Mouse (Mus musculus) embryo, embryonic 10 days (tissue): ENCODE measurements around the gene Micu1.
A peak's percentile ranks its signal among the peaks of the same experiment; 100 is the strongest.

Experiments
- DNase-seq: peaks from one replicate; pipeline ENCODE4 v3.0.0-alpha.2; 2015; ENCODE audit warnings: low spot score

The Micu1 gene

DNA sequence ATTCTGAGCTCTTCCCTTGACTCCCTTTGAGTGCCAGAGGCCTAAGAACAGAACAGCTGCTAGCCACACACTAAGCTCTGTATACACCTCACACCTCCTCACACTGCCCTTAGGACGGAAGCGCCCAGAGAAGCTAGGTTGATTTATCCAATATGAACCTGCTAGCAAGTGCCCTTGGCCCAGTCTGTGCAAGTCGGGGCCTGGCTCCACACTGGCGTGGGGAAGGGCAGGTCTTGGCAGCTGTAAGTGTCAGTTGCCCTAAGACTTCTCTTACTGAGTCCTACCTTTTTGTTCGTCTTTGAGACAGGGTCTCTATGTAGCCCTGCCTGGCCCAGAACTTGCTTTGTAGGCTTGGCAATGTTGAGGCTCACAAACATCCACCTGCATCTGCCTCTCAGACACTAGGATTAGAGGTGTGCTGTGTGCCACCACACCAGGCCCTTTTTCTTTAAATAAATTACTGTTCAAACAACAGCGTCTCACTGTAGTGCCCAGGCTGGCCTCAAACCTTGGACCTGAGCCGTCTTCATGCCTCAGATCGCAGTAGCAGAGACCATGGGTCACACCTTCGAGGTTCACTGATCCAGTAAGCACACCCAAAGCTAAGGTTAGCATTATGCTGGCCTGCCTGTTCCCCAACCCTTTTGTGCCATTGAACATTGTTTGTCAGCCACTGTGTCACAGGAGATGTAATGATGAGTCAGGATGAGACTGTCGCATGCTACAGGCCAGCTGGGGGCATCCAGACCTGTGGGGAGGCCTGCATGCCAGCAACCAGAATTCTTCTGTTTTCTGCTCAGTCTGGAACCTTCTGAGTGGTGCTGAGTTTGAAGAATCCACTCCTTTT is 182.3 kb downstream of the Micu1 start:
- DNase-seq, result no peak

DNA sequence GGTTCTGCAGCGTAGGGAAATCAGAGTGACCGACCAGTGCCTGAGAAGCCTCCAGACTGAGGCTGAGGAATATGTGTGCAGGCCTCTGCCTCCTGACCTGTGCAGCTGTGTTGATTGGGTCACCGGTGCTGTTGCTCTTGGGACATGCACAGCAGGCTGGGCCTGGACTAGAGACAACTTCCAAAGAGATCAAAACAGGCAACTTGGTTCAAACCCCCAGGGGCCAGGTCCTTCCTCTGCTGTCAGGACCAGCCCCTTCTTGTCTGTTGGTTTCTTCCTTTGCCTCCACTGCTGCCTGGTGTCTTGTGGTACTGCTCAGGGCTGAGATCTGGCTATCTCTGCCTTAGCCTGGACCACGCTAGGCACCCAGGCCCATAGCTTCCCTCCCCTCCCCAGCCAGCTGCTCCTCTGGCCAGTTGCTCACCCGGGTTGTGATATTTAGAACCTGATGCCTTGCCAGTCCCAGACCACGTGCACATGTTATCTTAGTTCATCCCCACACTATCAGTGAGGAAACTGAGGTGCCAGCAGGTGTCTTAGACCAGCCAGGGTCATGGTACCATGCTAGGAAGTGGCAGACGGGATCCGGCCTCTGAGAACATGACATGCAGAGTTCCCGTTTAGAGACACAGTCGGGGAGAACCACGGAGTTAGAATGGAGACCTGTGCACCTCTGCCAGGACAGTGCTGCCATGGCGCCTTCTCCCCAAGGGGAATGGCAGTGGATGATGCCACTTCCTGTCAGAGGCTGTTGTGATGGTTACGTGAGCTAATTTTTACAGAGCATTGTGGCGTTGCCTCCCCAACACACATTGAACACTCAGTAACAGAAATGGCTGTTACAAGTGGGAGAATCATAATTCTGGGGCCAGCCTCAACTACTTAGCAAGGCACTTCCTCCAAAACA is 183.2 kb downstream of the Micu1 start:
- DNase-seq, result no peak

DNA sequence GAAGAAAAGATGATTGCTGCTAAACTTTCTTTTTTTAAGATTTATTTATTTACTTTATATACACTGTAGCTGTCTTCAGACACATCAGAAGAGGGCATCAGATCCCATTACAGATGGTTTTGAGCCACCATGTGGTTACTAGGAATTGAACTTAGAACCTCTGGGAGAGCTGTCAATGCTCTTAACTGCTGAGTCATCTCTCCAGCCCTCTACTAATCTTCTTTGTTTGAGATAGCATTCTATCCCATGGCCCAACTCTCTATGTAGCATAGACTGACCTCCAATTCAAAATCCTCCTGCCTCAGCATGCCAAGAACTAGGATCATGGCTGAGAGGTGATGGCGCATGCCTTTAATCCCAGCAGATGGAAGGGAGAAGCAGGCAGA is 183.8 kb downstream of the Micu1 start:
- DNase-seq, result no peak

DNA sequence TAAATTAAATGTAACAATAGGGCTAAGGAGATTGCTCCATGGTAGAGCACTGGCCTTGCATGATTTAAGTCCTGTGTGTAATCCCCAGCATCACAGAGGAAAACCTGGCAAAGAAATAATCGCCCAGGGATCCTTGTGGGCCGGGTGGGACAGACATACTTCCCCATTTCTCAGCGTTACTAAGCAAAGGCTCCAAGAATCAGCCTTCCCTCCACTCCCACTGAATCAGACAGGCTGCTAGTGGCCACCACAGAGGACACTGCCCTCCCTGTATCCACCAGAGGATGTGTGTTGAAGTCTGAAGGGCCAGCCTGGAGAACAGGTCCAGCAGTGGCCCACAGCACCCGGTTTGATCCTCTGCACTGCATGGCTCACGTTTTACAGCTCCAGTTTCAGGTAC is 185.2 kb downstream of the Micu1 start:
- no peak for DNase-seq

DNA sequence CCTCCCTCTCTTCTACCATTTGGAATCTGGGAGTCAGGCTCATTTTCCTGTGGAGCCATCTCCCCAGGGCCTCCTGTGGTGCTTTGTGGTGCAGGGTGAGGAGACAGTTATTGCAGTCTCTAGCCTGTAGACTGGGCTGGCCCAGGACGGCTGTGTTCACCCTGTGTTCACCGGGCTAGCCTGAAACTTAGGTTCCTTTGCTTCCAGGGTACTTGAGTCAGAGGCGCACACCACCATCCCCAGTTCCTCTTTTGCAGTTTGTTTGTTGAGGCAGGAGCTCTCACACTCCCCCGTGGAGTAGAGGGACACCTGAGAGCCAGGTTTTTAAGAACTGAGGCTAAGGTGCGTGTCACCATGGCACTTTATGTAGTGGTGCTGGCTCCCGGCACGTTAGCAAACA is 187.1 kb downstream of the Micu1 start:
- no peak for DNase-seq

DNA sequence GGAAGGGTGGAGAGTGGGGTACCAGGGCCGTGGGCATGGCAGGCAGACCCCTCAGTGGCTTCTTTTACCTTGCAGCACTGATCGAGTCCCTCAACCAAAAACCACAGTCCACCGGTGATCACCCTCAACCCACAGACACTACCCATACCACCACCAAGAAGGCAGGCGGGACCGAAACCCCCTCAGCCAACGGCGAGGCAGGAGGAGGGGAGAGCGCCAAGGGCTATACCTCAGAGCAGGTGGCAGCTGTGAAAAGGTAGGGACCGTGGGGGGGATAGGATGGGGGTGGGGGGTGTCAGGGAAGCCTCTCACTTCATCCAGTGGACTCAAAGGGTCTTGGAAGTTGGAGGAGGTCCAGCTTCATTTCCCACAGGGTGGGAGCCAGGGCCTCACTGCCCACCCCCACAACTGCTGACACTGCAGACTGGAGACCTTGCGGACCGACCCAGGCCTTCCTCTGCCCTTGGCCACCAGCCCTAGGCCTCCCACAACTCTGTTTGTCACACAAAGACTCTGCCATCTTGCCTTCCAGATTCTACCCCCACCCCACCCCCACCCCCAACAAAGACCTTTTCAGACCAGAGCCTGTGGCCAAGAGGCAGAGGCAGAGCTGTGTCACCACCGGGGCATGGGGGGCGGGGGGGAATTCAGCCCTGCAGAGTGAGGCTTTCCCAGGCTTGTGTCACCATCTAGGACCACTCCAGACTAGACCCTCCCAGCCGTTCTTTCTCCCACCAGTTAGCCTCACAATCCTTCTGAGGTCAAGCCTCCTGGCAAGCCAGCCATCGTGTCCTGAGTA is 187.9 kb downstream of the Micu1 start:
- no peak for DNase-seq

DNA sequence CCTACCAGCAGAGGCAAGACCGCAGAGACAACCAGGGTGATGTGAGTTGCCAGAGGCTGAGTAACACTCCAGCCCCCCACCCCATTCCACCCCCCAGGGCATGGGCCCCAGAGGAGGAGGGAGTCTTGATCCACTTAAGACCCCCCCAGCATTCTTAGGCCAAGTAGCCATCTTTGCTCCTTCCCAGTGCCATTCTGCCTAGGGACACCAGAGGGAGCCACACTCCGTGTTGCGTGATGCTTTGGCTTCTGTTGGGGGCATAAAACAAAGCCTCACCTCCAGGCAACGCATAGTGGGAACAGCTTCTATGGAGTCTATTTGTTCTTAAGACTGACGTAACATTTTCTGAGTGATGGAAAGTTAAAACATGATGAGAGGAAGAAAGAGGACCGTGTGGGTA is 190.7 kb downstream of the Micu1 start:
- peak; percentile 87 for DNase-seq

DNA sequence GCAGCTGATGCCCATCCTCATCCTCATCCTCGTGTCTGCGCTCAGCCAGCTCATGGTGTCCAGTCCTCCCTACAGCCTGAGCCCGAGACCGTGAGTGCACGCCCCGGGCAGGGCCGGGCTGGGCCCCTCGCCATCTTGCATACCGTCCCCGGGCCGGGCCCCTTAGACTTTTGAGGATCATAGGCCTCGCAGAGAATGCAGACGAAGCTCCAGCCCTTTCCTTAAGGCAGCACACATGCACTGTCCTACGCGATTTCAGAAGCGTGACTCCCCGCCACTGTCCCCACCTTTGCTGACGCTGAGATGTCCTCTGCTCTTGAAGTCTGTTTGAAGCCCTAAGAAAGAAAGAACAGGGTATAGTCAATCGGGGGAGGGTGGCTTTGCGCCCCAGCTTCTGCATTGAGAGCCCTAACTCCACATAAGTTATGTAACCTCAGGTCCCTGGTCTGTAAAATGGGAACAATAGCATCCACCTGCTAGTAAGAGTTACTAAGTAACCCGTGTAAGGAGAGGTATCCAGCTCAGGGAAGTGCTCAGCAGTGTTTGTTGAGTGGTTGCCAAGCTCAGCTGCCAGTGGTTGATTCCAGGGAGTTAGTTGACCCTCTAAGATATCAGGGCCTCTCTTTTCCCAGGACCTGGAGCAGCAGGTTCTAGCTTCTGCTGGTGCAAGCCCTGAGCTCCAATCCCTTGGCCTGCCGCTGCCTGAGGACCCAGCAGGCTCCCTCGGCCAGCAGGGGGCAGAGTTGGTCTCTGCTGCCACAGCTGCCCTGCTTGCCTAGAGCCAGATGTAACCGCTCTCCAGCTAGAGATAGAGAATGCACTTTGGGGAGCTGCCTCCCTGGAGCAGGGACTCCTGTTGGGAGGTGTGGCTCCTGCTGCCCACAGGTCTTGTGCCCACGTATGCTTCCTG is 192.2 kb downstream of the Micu1 start:
- DNase-seq, result peak; percentile 91

DNA sequence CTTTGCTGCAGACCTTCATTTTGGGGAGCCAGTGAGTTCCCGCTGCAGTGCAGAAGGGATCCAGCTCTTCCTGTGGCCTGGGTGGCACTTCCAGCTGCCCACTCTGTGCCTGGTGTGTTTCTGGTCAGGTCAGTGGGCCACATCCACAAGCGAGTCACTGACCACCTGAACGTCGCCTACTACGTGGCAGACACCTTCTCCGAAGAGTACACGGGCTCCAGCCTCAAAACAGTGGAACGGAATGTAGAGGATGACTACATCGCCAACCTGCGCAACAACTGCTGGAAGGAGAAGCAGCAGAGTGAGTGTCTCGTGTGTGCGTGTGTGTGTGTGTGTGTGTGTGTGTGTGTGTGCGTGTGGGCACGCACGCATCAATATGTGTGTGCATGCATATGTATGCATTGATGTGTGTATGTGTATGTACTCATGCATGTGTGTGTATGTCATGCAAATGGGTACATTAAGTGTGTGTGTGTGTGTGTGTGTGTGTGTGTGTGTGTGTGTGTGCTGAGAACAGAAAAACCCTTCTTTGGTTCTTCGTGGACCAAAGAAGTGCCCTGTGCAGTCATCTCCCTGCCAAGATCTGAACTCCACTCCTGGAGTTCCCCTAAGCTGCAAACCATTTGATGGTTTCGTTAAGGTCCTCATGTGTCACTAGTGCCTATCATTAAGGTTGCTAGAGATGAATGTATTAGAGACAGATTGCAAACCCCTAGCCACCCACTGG is 193.3 kb downstream of the Micu1 start:
- DNase-seq, result no peak

DNA sequence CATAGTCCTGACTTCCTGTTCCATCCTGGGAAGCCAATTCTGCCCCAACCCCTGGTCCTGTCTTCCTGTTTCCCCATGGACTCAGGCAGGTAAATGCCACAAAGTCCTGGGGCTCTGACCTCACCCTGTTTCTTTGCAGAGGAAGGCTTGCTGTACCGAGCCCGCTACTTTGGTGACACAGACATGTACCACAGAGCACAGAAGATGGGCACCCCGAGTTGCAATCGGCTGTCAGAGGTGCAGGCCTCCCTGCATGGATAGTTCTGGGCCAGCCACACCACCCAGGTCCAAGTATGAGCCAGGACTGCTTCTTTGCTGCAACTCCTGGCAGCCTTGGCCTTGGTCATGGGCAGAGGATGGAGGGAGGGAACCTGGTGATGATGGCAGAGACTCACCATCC is 193.9 kb downstream of the Micu1 start:
- no peak for DNase-seq

DNA sequence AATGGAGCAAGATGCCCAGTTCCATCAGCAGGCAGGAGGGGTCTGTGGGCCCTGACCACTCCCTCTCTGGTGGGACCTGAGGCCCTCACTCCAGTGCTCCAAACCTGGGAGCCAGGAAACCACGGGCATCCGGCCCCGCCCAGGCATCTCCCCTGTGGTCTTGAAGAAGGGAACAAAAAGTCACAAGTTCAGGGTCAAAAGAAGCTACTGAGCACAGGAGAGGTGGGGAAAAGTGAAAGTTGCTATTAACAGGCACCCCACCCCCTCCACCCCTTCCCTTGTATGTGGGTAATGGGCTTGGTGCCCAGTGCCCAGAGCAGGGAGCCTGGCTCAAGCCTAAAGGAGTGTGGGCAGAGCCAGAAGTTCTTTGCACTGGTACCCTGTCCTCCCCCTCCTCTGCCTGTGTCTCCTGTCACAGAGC is 194.6 kb downstream of the Micu1 start:
- no peak for DNase-seq

DNA sequence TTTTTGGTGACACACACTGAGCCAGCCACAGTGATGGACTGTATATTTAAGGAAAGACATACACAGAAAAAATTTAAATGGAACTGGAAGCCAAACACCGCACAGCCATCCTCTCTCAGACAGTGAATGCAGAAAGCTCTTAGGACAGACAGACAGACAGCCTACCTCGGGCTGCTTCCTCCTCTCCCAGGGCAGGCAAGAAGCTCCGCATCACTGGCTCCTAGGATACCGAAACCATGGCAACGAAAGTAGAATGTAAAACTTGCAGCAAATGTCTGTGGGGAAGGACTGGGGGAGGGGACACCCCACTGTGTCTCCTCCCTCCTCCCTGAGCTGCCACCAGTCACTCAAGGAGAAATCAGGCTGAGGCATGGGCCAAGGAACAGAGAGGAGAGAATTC is 195.2 kb downstream of the Micu1 start:
- DNase-seq, result peak; percentile 89

DNA sequence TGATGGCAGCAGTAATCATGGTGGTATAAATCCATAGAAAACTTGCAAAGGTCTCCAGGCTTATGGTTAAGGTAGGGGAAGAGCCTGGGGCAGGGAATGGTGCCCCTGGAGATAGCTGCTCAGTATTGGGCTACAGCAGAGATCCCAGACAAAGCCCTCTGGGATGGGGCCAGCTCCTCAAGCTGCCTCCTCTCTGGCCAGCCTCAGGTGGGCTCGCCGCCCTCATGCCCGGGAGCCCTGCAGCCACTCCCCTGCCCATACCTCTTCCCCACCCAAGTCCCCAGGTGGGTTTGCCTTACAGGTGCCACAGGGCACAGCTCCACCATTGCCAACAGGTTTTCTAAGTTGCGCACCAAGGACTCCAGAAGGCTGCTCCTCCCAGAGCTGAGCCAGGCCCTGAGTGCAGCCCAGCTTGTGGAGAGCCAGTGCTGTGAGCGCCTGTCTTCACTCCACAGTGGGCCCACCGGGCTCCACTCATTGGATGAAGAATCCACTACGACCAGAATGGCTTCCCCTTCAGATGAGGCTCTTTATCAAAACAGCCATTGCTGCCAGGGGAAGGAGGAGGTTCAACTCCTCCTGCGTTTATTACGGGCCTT is 196.0 kb downstream of the Micu1 start:
- no peak for DNase-seq

DNA sequence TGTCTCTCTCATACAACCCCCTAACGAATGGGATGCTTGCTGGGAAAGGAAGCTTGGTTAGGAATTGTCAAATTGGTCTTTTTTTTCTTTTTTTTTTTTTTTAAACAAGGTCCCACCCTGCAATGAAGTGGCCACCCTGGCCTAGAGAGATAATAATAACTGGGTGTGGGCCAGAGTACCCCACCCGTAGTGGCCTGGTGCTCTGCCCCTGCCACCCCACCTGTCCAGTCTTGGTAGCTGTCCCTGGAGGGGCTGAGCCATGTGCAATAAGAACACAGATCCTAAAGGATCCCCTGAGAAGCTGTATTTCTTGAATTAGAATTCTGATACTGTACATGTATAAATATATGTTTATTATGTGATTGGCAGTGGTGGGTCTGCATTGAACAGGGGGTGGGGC is 196.7 kb downstream of the Micu1 start:
- no peak for DNase-seq

DNA sequence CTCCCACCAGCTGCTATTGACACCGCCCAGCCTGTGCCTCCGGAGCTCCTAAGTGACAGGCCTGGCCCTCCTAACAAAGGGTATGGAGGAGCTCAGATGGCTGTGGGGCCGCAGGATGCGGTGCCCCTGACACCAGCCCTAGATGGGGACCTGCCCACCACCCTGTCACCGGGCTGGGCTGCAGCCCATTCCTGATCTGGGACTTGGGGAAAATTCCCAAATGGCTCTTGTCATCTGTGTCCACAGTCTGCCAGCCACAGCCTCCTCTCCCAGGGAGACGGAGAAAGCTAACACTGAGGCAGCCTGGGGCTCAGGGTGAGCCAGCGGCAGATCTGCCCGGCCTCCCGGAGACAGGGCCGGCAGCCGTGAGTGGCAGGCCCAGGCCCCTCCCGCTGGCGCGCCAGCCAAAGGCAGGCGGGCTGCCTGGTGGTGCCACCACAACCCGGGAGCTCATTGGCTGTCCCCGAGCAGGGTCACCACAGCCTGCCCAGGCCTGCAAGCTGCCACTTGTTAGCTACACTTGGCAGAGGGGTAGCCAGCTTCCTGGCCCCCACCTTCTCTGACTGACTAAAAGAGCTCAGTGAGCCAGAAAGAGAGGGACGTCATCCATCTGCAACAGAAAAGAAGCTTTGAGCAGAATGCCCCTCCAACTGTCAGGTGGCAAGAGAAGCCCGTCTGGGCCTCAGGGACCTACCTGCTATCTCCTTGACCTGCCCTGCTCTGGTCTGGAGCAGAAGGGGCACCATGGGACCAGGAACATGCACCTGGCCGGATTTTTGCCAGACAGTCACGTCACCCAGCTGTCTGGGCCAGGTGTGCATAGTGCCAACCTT is 197.3 kb downstream of the Micu1 start:
- DNase-seq, result peak; percentile 91

DNA sequence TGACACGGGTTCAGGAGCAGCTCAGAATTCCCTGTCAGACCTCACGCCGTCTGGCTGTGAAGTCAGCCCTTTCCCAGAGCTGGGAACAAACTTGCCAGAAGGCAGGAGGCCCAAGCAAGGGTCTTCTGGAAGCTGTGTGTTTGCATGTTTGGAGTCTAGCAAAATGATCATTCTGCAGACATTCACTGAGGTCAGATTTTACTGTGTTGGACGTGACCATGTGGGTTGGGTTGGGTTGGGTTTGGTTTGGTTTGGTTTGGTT is 197.8 kb downstream of the Micu1 start:
- DNase-seq, result no peak

DNA sequence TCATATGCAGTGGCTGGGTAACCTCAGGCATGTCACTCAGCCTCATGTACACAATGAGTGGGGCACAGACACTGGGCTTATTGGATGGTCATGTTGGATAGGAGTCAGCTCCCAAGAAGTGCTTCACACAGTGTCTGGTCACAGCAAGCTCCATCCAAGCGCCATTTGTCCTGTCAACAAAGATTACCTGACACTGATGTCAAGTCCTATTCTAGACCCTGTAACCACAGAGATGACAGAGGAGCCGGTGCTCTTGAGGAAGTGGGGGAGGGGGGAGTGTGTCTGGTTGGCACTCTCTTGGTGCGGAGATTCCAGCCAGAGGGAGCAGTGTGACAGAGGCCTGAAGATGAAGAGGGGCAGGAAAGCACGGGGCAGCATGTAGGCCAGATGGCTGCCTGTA is 198.7 kb downstream of the Micu1 start:
- DNase-seq, result no peak

DNA sequence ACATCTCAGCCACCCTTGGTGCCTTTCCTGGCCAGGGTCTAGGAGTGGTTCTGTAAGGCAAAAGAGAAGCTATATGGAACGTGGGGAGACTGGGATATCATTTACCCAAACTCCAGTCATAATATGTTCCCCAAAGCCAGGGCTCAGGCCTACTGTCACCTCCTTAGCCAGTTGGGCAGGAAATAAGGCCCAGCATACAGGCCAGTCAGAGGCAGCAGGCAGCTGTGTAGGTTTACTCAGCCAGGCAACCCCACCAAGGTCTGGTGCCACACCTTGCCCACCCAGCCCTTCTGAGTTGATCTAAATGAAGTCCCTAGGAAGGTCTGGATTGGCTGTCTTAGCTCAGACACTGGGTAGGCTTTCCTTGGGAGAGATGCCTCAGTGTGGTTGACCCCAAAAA is 199.2 kb downstream of the Micu1 start:
- DNase-seq, result no peak

DNA sequence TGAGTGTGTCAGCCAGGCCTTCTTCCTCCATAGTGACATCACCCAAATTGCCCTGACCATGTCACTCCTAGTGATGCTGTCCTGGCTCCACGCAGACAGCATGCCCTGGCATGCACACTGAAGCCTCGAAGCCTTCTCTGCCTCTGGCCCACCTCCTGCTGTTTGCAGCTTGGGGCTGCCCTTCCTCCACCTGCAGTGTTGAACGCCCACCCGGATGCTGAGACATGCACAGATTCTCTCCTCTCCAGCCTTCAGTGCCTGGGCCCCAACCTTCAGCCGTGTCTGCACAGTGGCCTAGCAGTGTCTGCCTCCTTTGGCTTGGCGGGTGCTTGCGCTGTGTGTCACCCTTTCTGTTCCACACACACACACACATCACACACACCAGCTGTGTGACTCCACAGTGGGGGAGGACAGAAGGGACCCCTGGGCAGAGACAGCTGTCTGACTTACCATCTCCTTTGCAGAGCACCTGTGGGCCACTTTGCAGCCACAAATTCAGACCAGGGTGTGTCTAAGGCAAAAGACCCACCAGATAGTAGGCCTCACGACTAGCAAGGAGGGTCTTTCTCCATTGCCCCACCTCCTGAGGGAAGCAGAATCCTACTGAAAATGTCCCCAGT is 199.8 kb downstream of the Micu1 start:
- no peak for DNase-seq
